Mouse (Mus musculus) lung, adult 2 months (tissue): ENCODE measurements around the gene Olfr1396.

Experiments
- CTCF ChIP-seq: fragments of 200-500 bp; IDR thresholded peaks from 2 replicates; pipeline ENCODE4 v1.5.1; 2011; ENCODE audit warnings: mild to moderate bottlenecking, low read length, control low read depth; ENCODE audit not compliant: insufficient read depth
- POLR2A ChIP-seq: fragments of 200-500 bp; IDR thresholded peaks from 2 replicates; pipeline ENCODE4 v1.6.1; 2011; ENCODE audit warnings: low read depth, mild to moderate bottlenecking, control low read depth, low read length, borderline replicate concordance; ENCODE audit errors: extremely low read depth

DNA sequence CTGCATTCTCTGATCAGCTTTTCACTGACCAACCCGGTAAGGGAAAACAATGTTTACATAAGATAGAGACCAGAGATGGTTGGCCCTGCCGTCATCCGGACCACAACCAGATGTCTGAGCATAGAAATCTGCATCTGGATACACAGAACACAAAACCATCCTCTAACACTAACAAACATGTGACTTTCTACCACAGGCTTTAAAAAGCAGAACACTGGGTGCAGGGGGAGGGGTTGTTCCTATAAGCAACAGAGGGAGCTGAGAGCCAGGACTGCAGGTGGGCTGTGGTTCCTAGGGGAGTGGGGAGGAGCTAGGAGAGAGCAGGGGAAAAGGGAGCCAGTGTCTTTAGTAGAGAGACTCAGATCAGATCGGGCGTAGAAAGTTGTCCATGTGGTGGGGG is 13.2 kb downstream of the Olfr1396 start:
- TF ChIP-seq CTCF = no peak
- TF ChIP-seq POLR2A = no peak
